Mouse (Mus musculus): ENCODE measurements at regions not wholly inside any gene's neighbourhood (a gene's known extent, or its start where the extent isn't known, plus 50 kb on each side); places are given as distances from the start of the nearest gene placed in this dataset.

GRCm38 (mm10) chr13:46222031-46222430, 51.5 kb upstream of the Stmnd1 start:
- in situ Hi-C loops (cut with MboI; ENCODE audit: unreplicated experiment in 2 of 2) = no loop called here

GRCm38 (mm10) chr13:46218101-46218701, 55.3 kb upstream of the Stmnd1 start:
- in situ Hi-C loops (cut with MboI; ENCODE audit: unreplicated experiment in 2 of 2) = no loop called here

GRCm38 (mm10) chr13:46216954-46217838, 56.3 kb upstream of the Stmnd1 start:
- in situ Hi-C loops (cut with MboI; ENCODE audit: unreplicated experiment in 2 of 2) = no loop called here

- in situ Hi-C loops (cut with MboI; ENCODE audit: unreplicated experiment in 2 of 2) = no loop called here
Observed at GRCm38 (mm10) chr13:46203551-46203950, 70.0 kb upstream of the Stmnd1 start.

GRCm38 (mm10) chr13:46202586-46202985, 70.9 kb upstream of the Stmnd1 start:
- in situ Hi-C loops (cut with MboI; ENCODE audit: unreplicated experiment in 2 of 2) = no loop called here

GRCm38 (mm10) chr13:46201029-46201599, 72.4 kb upstream of the Stmnd1 start:
- in situ Hi-C loops (cut with MboI; ENCODE audit: unreplicated experiment in 2 of 2) = no loop called here

- in situ Hi-C loops (cut with MboI; ENCODE audit: unreplicated experiment in 2 of 2) = no loop called here
Observed at GRCm38 (mm10) chr13:46193131-46193530, 80.4 kb upstream of the Stmnd1 start.

- in situ Hi-C loops (cut with MboI; ENCODE audit: unreplicated experiment in 2 of 2) = no loop called here
Observed at GRCm38 (mm10) chr13:46189726-46190125, 83.8 kb upstream of the Stmnd1 start.

- in situ Hi-C loops (cut with MboI; ENCODE audit: unreplicated experiment in 2 of 2) = no loop called here
Observed at GRCm38 (mm10) chr13:46182851-46183250, 90.7 kb upstream of the Stmnd1 start.

GRCm38 (mm10) chr13:46180606-46181133, 92.9 kb upstream of the Stmnd1 start:
- in situ Hi-C loops (cut with MboI; ENCODE audit: unreplicated experiment in 2 of 2) = no loop called here

- in situ Hi-C loops (cut with MboI; ENCODE audit: unreplicated experiment in 2 of 2) = no loop called here
Observed at GRCm38 (mm10) chr13:46179916-46180315, 93.6 kb upstream of the Stmnd1 start.

GRCm38 (mm10) chr13:46173103-46173502, 100.4 kb upstream of the Stmnd1 start:
- in situ Hi-C loops (cut with MboI; ENCODE audit: unreplicated experiment in 2 of 2) = loop anchor here (25.0 kb wide), 4 partner anchors 386 to 1136 kb away; no protein-coding TSS in a partner anchor

GRCm38 (mm10) chr13:46162025-46162374, 111.5 kb upstream of the Stmnd1 start:
- in situ Hi-C loops (cut with MboI; ENCODE audit: unreplicated experiment in 2 of 2) = loop anchor here (10.0 to 25.0 kb wide), 6 partner anchors 375 to 1125 kb away; no protein-coding TSS in a partner anchor

- in situ Hi-C loops (cut with MboI; ENCODE audit: unreplicated experiment in 2 of 2) = loop anchor here (10.0 to 25.0 kb wide), 6 partner anchors 374 to 1124 kb away; no protein-coding TSS in a partner anchor
Observed at GRCm38 (mm10) chr13:46161261-46162024, 112.1 kb upstream of the Stmnd1 start.

GRCm38 (mm10) chr13:46159354-46159753, 114.2 kb upstream of the Stmnd1 start:
- in situ Hi-C loops (cut with MboI; ENCODE audit: unreplicated experiment in 2 of 2) = loop anchor here (25.0 kb wide), 4 partner anchors 372 to 1122 kb away; no protein-coding TSS in a partner anchor

GRCm38 (mm10) chr13:46153282-46154260, 120.0 kb upstream of the Stmnd1 start:
- in situ Hi-C loops (cut with MboI; ENCODE audit: unreplicated experiment in 2 of 2) = loop anchor here (25.0 kb wide), 4 partner anchors 366 to 1116 kb away; no protein-coding TSS in a partner anchor

GRCm38 (mm10) chr13:46140006-46140405, 133.5 kb upstream of the Stmnd1 start:
- in situ Hi-C loops (cut with MboI; ENCODE audit: unreplicated experiment in 2 of 2) = no loop called here

- in situ Hi-C loops (cut with MboI; ENCODE audit: unreplicated experiment in 2 of 2) = no loop called here
Observed at GRCm38 (mm10) chr13:46139251-46139650, 134.3 kb upstream of the Stmnd1 start.

GRCm38 (mm10) chr13:46135411-46135810, 138.1 kb upstream of the Stmnd1 start:
- in situ Hi-C loops (cut with MboI; ENCODE audit: unreplicated experiment in 2 of 2) = no loop called here

Measured in v-Abl transformed pro-B cells (cell line).